Mouse (Mus musculus) midbrain, embryonic 16.5 days (tissue): ENCODE measurements at regions not wholly inside any gene's neighbourhood (a gene's known extent, or its start where the extent isn't known, plus 50 kb on each side); places are given as distances from the start of the nearest gene placed in this dataset.

Experiments used
- ATAC-seq: fragments of 200-750 bp; cut with Nextera tagmentation; 2 replicates; pipeline ENCODE4 v1.8.0; 2017; ENCODE audit warnings: moderate TSS enrichment
- H3K27ac ChIP-seq: fragments of 300-500 bp; sonication (generic); 2 replicates; pipeline ENCODE4 v1.5.1; 2014; ENCODE audit warnings: mild to moderate bottlenecking, low read length, mixed read lengths
- H3K27me3 ChIP-seq: fragments of 300-500 bp; sonication (generic); 2 replicates; pipeline ENCODE4 v1.6.1; 2014; ENCODE audit warnings: low read depth, low read length, mixed read lengths; ENCODE audit not compliant: control insufficient read depth, insufficient read depth
- H3K36me3 ChIP-seq: fragments of 300-500 bp; sonication (generic); 2 replicates; pipeline ENCODE4 v1.6.1; 2014; ENCODE audit warnings: mild to moderate bottlenecking, low read length, moderate library complexity, mixed read lengths; ENCODE audit not compliant: control insufficient read depth, insufficient read depth
- H3K4me1 ChIP-seq: fragments of 300-500 bp; sonication (generic); 2 replicates; pipeline ENCODE4 v1.6.1; 2014; ENCODE audit warnings: mild to moderate bottlenecking, low read length, mixed read lengths; ENCODE audit not compliant: control insufficient read depth, insufficient read depth
- H3K4me2 ChIP-seq: fragments of 300-500 bp; sonication (generic); 2 replicates; pipeline ENCODE4 v1.6.1; 2014; ENCODE audit warnings: mild to moderate bottlenecking, low read length, mixed read lengths
- H3K4me3 ChIP-seq: fragments of 300-500 bp; sonication (generic); 2 replicates; pipeline ENCODE4 v1.5.1; 2014; ENCODE audit warnings: low read depth, mild to moderate bottlenecking, low read length, moderate library complexity, mixed read lengths
- H3K9ac ChIP-seq: fragments of 300-500 bp; sonication (generic); 2 replicates; pipeline ENCODE4 v1.6.1; 2014; ENCODE audit warnings: low read depth, low read length, mixed read lengths
- H3K9me3 ChIP-seq: fragments of 300-500 bp; sonication (generic); replicated peaks from 2 replicates; pipeline ENCODE4 v1.6.1; 2014; ENCODE audit warnings: mild to moderate bottlenecking, low read length, mixed read lengths; ENCODE audit not compliant: control insufficient read depth, poor library complexity, severe bottlenecking
- WGBS: fragments of 180-500 bp; shearing (Covaris S2); extraction: QIAGEN DNeasy Blood & Tissue Kit; methylation state at CpG from one replicate; pipeline ENCODE4 v1.1.7; 2014; 5-methylcytosine and 5-hydroxymethylcytosine counted together

DNA sequence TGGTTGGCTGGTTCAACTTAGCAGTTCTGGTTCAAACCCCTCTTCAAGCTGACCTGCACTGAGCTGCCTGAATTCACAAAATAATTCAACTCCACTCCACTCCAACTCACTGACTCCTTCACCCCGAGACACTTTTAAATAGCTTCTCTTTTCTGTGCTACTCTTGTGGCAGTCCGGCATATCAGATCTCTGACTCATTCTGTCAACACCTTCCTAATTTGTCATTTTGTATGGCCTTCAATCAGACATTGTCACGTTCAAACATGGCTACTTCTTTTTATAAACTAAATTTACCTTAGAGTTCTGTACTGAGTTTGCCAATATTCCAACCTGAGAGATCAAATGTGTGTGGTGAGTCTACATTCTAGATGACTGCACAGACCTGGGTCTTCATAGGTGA lies 579.1 kb downstream of the Slitrk1 start:
- Histone ChIP-seq H3K27me3 (no peaks in the 10 kb centered on the region), H3K4me2 (no peak overlapping the region), H3K4me1 (no peaks in the 10 kb centered on the region), H3K4me3 (no peak overlapping the region), H3K27ac (no peak overlapping the region), H3K9me3 (no peaks in the 10 kb centered on the region), H3K9ac (no peak overlapping the region), H3K36me3 (no peaks in the 10 kb centered on the region)
- WGBS: 87% methylated on average over 3 of the region's 3 CpGs
- no peak for ATAC-seq

DNA sequence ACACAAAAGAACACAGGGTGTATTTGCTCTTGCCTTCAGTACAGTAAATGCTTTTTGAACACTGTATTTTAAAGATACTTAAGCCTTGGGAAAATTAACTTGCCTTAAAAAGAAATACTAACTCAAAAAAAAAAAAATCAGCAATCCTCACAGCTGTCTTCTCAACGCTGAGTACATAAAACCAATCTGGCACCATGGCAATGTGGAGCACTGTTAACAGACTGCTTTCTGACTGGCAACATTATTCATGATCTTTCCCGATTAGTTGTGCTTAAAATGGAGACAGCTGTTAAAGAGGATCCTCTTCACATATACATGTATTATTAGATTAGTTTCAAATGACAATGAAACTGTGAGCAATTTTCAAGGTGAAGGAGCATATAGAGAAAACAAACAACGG lies 587.5 kb downstream of the Slitrk1 start:
- H3K27ac ChIP-seq: no peak overlapping the region
- no peak overlapping the region for H3K9ac ChIP-seq
- WGBS: 55% methylated on average over 3 of the region's 3 CpGs
- H3K4me3 ChIP-seq: no peak overlapping the region
- no peaks in the 10 kb centered on the region for H3K9me3 ChIP-seq
- no peak overlapping the region for H3K4me2 ChIP-seq
- ATAC-seq: no peak
- no peaks in the 10 kb centered on the region for H3K4me1 ChIP-seq
- no peaks in the 10 kb centered on the region for H3K27me3 ChIP-seq
- H3K36me3 ChIP-seq: no peaks in the 10 kb centered on the region

DNA sequence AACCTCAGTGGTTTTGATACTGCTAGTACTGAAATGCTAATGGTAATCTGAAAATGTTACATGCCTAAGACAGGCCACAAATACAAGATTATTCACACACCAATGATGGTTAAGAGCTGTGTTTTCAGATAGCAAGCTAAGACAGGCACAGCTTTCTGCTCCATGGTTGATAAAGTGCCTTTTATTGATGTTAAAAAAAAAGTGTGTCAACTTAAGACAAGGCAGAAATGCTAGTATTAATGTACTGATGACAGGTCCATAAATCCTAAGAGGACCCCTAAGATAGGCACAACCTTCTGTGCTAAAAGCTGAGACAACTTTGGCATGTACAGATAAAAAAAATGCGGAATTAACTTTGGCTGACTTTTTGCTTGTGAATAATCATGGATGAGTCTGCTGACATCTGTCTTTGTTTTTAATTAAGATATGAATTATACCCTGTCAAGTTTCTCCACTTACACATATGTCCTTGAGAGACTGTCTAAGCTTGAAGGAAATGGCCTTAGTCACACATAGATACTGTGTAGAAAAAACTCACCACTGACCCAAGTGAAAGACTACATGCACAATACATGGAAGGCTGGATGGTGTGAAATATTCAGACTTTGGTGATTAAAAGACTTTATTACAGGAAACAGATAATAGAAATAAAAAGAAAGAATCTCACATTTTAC lies 590.5 kb downstream of the Slitrk1 start:
- 87% methylated on average over 1 of the region's 1 CpGs for WGBS
- Histone ChIP-seq H3K4me2 (no peak overlapping the region), H3K27me3 (no peaks in the 10 kb centered on the region), H3K9ac (no peak overlapping the region), H3K9me3 (no peaks in the 10 kb centered on the region), H3K27ac (no peak overlapping the region), H3K36me3 (no peaks in the 10 kb centered on the region), H3K4me1 (no peaks in the 10 kb centered on the region), H3K4me3 (no peak overlapping the region)
- ATAC-seq: no peak

DNA sequence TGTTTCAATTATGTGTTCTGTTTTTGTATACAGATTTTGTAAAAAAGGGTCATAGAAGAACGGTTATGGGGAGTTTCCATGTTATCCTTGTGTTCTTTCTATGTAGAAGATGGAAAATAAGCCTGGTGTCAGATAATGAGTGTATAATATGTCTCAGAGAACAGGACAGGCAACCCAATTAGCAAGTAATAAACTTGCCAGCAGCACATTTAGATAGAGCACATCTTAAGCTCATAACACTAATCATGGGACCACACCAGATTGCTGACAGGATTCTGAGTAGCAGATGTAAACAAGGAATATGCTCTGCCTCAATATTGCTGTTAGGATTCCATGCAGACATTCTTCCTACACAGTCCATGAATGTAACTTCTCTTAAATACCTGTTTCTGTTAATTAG lies 606.3 kb downstream of the Slitrk1 start:
- no peak overlapping the region for H3K27ac ChIP-seq
- no peak overlapping the region for H3K4me2 ChIP-seq
- H3K9me3 ChIP-seq: no peaks in the 10 kb centered on the region
- H3K36me3 ChIP-seq: no peaks in the 10 kb centered on the region
- no peak for ATAC-seq
- no peaks in the 10 kb centered on the region for H3K27me3 ChIP-seq
- no peaks in the 10 kb centered on the region for H3K4me1 ChIP-seq
- 90% methylated on average over 1 of the region's 1 CpGs for WGBS
- no peak overlapping the region for H3K9ac ChIP-seq
- H3K4me3 ChIP-seq: no peak overlapping the region

DNA sequence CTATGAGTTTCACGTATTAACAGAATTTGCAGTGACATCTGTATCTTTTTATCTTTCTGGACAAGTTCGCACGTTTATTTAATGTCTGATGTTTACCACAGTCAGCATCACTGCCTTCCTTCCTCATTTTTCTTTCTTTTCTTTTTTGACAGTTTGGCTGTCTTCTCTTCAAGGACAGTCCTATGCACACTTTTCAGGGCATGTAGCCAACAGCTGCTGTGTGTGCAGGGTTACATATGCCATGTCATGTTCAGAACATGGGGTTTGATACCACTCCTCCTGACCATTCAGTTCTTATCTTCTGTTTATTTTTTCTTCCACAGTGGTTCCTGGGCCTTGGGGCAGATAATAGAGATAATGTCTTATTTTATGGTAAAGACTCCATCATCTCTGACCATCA lies 634.3 kb downstream of the Slitrk1 start:
- WGBS: 92% methylated on average over 3 of the region's 3 CpGs

DNA sequence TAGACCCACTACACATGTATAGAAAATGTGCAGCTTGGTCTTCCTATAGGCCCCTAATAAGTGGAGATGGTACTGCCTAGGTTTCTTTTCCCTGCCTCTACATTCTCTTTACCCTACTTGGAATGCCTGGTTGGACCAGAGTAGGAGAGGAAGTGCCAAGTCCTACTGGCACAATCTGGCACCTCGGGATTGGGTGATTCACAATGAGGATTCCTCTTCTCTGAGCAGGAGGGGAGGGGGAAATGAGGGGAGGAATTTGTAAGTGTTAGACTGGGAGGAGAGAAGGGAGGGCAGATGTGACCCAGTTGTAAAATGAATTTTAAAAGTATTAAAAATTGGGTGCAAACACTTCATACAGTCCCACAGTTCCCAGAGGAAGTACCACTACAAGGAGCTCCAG lies 652.9 kb downstream of the Slitrk1 start:
- no peak for ATAC-seq
- H3K9ac ChIP-seq: no peak overlapping the region
- no peaks in the 10 kb centered on the region for H3K36me3 ChIP-seq
- H3K27ac ChIP-seq: no peak overlapping the region
- no peaks in the 10 kb centered on the region for H3K4me1 ChIP-seq
- no peaks in the 10 kb centered on the region for H3K27me3 ChIP-seq
- WGBS: 78% methylated on average over 1 of the region's 1 CpGs
- no peaks in the 10 kb centered on the region for H3K9me3 ChIP-seq
- H3K4me3 ChIP-seq: no peak overlapping the region
- no peak overlapping the region for H3K4me2 ChIP-seq

More for the DNA sequence above, 634.3 kb downstream of the Slitrk1 start:
- no peak for ATAC-seq
- Histone ChIP-seq H3K4me1 (no peaks in the 10 kb centered on the region), H3K9me3 (no peaks in the 10 kb centered on the region), H3K27ac (no peak overlapping the region), H3K4me3 (no peak overlapping the region), H3K36me3 (no peaks in the 10 kb centered on the region), H3K4me2 (no peak overlapping the region), H3K27me3 (no peaks in the 10 kb centered on the region), H3K9ac (no peak overlapping the region)

DNA sequence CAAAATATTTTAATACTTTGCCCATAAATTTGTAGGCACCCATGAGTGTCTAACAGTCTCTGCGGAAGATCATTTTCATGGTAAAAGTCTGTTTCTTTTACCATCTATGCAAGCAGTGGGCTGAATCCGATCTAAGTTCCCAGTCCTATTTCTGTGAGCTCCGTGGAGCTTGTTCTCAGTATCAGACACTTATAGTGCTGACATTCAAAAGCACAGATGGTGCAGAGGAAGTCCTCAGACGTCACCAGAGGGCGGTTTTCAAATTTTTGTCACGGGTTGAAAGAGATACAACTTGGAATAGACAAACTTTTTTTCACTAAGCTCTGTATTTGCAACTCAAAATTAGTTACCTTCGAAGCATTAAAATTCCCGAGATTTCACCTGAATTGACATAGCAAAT lies 666.6 kb downstream of the Slitrk1 start:
- no peak for ATAC-seq
- H3K27me3 ChIP-seq: no peaks in the 10 kb centered on the region
- H3K4me3 ChIP-seq: no peak overlapping the region
- 72% methylated on average over 8 of the region's 8 CpGs for WGBS
- no peak overlapping the region for H3K4me2 ChIP-seq
- H3K9me3 ChIP-seq: no peaks in the 10 kb centered on the region
- H3K27ac ChIP-seq: no peak overlapping the region
- no peaks in the 10 kb centered on the region for H3K36me3 ChIP-seq
- H3K9ac ChIP-seq: no peak overlapping the region
- H3K4me1 ChIP-seq: no peaks in the 10 kb centered on the region

DNA sequence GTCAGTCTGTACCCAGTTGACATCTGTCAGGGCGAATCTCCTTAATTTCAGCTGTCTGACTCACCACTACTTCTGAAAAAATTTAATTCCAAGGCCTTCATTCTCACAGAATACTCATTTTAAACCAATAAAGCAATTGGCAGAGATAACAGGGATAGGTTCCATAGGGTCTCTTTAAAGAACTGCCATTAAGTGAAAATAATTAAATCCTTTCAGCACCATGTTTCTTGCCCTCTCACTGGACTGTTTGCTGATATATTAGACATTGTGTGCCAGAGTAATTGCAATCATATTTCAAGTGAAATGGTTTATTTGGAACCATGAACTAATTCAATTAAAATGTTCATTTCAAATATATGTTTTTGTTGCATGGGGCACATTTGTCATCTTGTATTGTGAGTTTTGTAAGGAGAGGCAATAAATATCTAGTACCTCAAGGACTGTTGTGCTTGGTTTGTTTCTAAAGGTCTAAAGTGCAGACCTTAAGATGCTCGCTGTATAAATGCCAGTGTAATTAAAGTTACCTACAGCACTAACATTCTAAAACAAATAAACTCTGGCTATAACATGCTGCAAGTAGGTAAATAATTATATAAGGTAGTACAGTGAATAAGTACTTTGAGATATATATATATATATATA lies 688.4 kb downstream of the Slitrk1 start:
- Histone ChIP-seq H3K36me3 (no peaks in the 10 kb centered on the region), H3K9ac (no peak overlapping the region), H3K4me1 (no peaks in the 10 kb centered on the region), H3K4me3 (no peak overlapping the region), H3K27ac (no peak overlapping the region), H3K9me3 (no peaks in the 10 kb centered on the region), H3K27me3 (no peaks in the 10 kb centered on the region), H3K4me2 (no peak overlapping the region)
- no peak for ATAC-seq
- 83% methylated on average over 2 of the region's 2 CpGs for WGBS

DNA sequence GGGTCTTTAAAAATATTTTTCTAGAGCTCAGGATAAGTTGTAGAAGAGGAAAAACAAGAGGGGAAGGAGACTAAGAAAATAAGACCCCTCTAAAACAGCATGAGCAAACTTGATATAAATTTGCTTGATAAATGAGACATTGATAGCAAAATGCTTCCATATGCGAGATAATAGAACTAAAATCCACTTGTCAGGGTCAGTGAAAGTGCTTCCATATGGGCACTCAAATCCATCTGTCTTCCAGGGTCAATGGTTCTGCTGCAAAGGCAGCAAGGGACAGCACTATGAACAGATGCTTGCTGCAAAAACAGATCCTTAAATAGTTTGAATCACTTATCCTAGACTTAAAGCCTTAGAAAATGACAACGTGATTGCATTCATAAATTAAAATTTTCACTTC lies 704.7 kb downstream of the Slitrk1 start:
- 64% methylated on average over 2 of the region's 2 CpGs for WGBS
- H3K9ac ChIP-seq: no peak overlapping the region
- no peak for ATAC-seq
- H3K27ac ChIP-seq: no peak overlapping the region
- no peak overlapping the region for H3K4me2 ChIP-seq
- H3K9me3 ChIP-seq: no peaks in the 10 kb centered on the region
- no peaks in the 10 kb centered on the region for H3K36me3 ChIP-seq
- no peaks in the 10 kb centered on the region for H3K4me1 ChIP-seq
- H3K4me3 ChIP-seq: no peak overlapping the region
- no peaks in the 10 kb centered on the region for H3K27me3 ChIP-seq
